Mouse (Mus musculus): ENCODE data around the gene Nav2. TPM values are rescaled to one million over a fixed set of nuclear protein-coding genes. Genes with fewer than 3 reads are reported as not detected.
A peak's percentile ranks its signal among the peaks of the same experiment; 100 is the strongest.

Gene Nav2
- polyA plus RNA-seq, 1 experiment = 51.7 TPM

DNA sequence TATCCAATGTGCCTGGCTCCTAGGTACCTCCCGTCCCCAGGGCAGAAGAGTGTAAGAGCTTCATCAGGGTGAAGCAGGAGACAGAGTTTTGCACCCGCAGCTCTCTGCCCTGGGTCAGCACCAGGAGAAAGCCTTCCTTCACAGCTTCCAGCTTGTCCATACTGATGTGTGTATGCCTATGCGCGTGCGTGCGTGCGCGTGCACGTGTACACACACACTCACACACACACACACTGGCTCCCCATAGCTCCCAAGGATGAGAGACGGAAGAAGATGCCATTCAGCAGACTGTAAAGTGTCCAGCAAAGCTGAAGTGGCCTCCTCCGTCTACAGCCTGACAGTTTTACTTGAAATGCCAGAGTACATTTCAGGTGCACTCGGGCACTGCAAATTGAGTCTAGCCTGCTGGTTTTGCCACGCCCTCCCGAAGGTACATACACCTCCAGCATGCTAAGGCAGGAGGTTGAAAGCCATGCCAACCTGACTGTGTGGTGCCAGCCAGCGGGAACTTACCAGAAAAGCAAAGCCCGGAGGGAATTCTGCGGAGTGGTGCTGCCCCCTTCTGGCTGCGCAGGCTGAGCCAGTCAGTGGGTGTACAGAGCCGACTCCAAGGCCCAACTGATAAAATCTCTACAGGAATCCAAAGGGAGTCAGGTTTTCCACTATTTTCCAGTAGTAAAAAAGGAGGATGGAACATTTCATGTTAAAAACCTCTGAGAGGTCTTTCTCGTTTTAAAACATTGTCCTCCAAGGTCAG, 212.6 kb downstream of the Nav2 start:
- no peak for TF ChIP-seq POLR2A (IDR thresholded peaks at IDR 0.05; ENCODE audit: insufficient read depth, low read length)
- TF ChIP-seq CTCF (IDR thresholded peaks at IDR 0.05; ENCODE audit: low read depth, low read length) = peak; percentile 79
- no peak for TF ChIP-seq EP300 (IDR thresholded peaks at IDR 0.05; ENCODE audit: insufficient read depth, low read depth, low read length)
- Histone ChIP-seq H3K9me3 (replicated peaks; ENCODE audit: control insufficient read depth, insufficient read depth, low read length, poor library complexity, severe bottlenecking) (no peaks in the 10 kb centered on the region), H3K27me3 (ENCODE audit: control insufficient read depth, insufficient read depth, low read length, poor library complexity, severe bottlenecking) (no peaks in the 10 kb centered on the region), H3K36me3 (ENCODE audit: control insufficient read depth, insufficient read depth, low read length, poor library complexity, severe bottlenecking) (no peaks in the 10 kb centered on the region), H3K4me3 (ENCODE audit: low read depth, low read length) (no peak overlapping the region), H3K9ac (ENCODE audit: low read depth, poor library complexity, severe bottlenecking) (no peak overlapping the region), H3K27ac (ENCODE audit: insufficient read depth, low read length) (no peak overlapping the region), H3K4me1 (ENCODE audit: control insufficient read depth, insufficient read depth, low read length) (no peaks in the 10 kb centered on the region)

DNA sequence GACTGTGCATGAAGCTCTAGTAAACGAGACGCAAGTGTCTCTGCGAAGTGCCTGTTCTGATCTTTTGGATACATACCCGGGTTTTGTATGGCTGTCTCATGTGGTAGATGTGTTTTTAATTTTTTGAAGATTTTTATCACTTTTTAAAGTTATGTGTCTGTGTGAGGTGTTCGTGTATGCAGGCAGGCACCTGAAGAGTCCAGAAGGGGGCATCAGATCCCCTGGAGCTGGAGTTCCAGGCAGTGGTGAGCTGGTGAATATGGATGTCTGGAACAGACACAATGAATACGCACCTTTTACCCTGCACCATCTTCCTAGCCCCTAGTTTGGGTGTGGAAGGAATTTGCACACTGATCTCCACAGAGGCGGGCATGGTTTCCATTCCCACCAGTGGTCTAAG, 214.0 kb downstream of the Nav2 start:
- Histone ChIP-seq H3K27ac (ENCODE audit: insufficient read depth, low read length) (no peak overlapping the region), H3K27me3 (ENCODE audit: control insufficient read depth, insufficient read depth, low read length, poor library complexity, severe bottlenecking) (no peaks in the 10 kb centered on the region)
- TF ChIP-seq EP300 (IDR thresholded peaks at IDR 0.05; ENCODE audit: insufficient read depth, low read depth, low read length) (no peak), POLR2A (IDR thresholded peaks at IDR 0.05; ENCODE audit: insufficient read depth, low read length) (no peak), CTCF (IDR thresholded peaks at IDR 0.05; ENCODE audit: low read depth, low read length) (peak; percentile 35)

DNA sequence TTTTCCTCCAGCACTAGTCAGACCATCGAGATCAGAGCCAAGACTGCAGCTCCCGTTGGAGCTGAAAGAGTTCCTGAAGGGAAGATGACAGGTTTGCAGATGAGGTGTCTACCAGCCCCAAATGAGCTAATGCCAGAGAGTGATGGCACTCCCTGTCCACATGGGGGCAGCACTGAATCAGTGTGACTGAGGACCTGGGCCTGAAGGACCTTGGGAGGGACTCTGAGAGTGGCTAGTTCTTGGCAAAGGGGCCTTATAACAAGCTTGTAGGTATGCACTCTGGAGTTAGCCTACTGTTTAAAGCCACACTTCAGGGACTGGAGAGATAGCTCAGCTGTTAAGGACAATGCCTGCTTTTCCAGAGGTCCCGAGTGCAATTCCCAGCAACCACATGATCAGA, 217.0 kb downstream of the Nav2 start:
- Histone ChIP-seq H3K36me3 (ENCODE audit: control insufficient read depth, insufficient read depth, low read length, poor library complexity, severe bottlenecking) (no peaks in the 10 kb centered on the region), H3K9me3 (replicated peaks; ENCODE audit: control insufficient read depth, insufficient read depth, low read length, poor library complexity, severe bottlenecking) (0 out of 2 replicates have a peak, but pooled peaks cover 3% of the 10 kb centered on the region), H3K4me3 (ENCODE audit: low read depth, low read length) (no peak overlapping the region), H3K27ac (ENCODE audit: insufficient read depth, low read length) (no peak overlapping the region), H3K9ac (ENCODE audit: low read depth, poor library complexity, severe bottlenecking) (no peak overlapping the region), H3K27me3 (ENCODE audit: control insufficient read depth, insufficient read depth, low read length, poor library complexity, severe bottlenecking) (no peaks in the 10 kb centered on the region), H3K4me1 (ENCODE audit: control insufficient read depth, insufficient read depth, low read length) (no peaks in the 10 kb centered on the region)
- TF ChIP-seq EP300 (IDR thresholded peaks at IDR 0.05; ENCODE audit: insufficient read depth, low read depth, low read length) (no peak), CTCF (IDR thresholded peaks at IDR 0.05; ENCODE audit: low read depth, low read length) (peak; percentile 92)

More for the DNA sequence above, 214.0 kb downstream of the Nav2 start:
- H3K36me3 ChIP-seq (ENCODE audit: control insufficient read depth, insufficient read depth, low read length, poor library complexity, severe bottlenecking) = no peaks in the 10 kb centered on the region
- H3K9ac ChIP-seq (ENCODE audit: low read depth, poor library complexity, severe bottlenecking) = no peak overlapping the region
- no peaks in the 10 kb centered on the region for H3K9me3 ChIP-seq (replicated peaks; ENCODE audit: control insufficient read depth, insufficient read depth, low read length, poor library complexity, severe bottlenecking)
- H3K4me3 ChIP-seq (ENCODE audit: low read depth, low read length) = no peak overlapping the region
- no peaks in the 10 kb centered on the region for H3K4me1 ChIP-seq (ENCODE audit: control insufficient read depth, insufficient read depth, low read length)

DNA sequence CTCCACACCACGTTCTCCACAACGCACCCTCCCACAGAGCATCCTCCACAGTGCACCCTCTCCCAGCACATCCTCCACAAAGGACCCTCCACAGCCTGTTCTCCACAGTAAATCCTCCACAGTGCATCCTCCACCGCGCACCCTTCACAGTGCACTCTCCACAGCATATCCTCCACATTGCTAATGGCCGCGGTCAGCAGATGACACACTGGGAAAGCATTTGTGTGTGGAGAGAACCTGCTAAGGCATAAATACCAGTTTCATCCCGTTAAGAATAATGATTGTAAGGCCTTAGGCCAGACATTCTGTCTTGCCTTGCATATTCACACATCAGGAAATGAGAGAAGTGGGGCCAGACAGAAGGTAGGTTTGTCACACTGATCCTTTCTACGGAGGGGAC, 219.7 kb downstream of the Nav2 start:
- Histone ChIP-seq H3K36me3 (ENCODE audit: control insufficient read depth, insufficient read depth, low read length, poor library complexity, severe bottlenecking) (no peaks in the 10 kb centered on the region), H3K4me1 (ENCODE audit: control insufficient read depth, insufficient read depth, low read length) (no peaks in the 10 kb centered on the region), H3K27ac (ENCODE audit: insufficient read depth, low read length) (no peak overlapping the region), H3K9me3 (replicated peaks; ENCODE audit: control insufficient read depth, insufficient read depth, low read length, poor library complexity, severe bottlenecking) (0 out of 2 replicates have a peak, but pooled peaks cover 3% of the 10 kb centered on the region), H3K4me3 (ENCODE audit: low read depth, low read length) (no peak overlapping the region), H3K9ac (ENCODE audit: low read depth, poor library complexity, severe bottlenecking) (no peak overlapping the region), H3K27me3 (ENCODE audit: control insufficient read depth, insufficient read depth, low read length, poor library complexity, severe bottlenecking) (no peaks in the 10 kb centered on the region)
- no peak for TF ChIP-seq CTCF (IDR thresholded peaks at IDR 0.05; ENCODE audit: low read depth, low read length)
- no peak for TF ChIP-seq POLR2A (IDR thresholded peaks at IDR 0.05; ENCODE audit: insufficient read depth, low read length)
- TF ChIP-seq EP300 (IDR thresholded peaks at IDR 0.05; ENCODE audit: insufficient read depth, low read depth, low read length) = no peak

DNA sequence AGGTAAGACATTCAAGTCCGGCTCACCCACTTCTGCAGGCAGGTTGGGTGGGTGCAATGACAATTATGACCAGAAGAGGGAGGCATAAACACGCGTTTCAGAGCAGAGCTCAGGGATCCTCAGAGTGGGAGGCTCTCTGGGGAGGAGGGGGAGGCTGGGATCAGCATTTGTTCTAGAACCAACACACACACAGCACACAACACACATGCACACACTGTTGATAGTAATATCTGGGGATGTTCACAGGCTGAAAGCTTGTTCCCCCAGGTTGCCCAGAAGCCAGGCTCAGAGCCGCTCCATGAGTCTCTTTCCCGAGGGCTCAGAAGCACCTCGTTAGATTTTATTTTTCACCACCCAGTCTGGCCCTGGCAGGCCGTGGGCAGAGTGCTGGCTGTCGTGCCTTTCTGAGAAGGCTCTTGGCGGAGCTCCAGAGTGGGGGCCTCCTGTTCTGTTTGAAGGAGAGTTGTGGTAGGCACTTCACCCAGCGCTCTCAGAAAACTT, 224.4 kb downstream of the Nav2 start:
- TF ChIP-seq EP300 (IDR thresholded peaks at IDR 0.05; ENCODE audit: insufficient read depth, low read depth, low read length) (no peak), CTCF (IDR thresholded peaks at IDR 0.05; ENCODE audit: low read depth, low read length) (peak; percentile 90)
- Histone ChIP-seq H3K27me3 (ENCODE audit: control insufficient read depth, insufficient read depth, low read length, poor library complexity, severe bottlenecking) (no peaks in the 10 kb centered on the region), H3K9ac (ENCODE audit: low read depth, poor library complexity, severe bottlenecking) (no peak overlapping the region), H3K27ac (ENCODE audit: insufficient read depth, low read length) (no peak overlapping the region), H3K9me3 (replicated peaks; ENCODE audit: control insufficient read depth, insufficient read depth, low read length, poor library complexity, severe bottlenecking) (0 out of 2 replicates have a peak, but pooled peaks cover 3% of the 10 kb centered on the region), H3K36me3 (ENCODE audit: control insufficient read depth, insufficient read depth, low read length, poor library complexity, severe bottlenecking) (no peaks in the 10 kb centered on the region), H3K4me1 (ENCODE audit: control insufficient read depth, insufficient read depth, low read length) (no peaks in the 10 kb centered on the region), H3K4me3 (ENCODE audit: low read depth, low read length) (no peak overlapping the region)

DNA sequence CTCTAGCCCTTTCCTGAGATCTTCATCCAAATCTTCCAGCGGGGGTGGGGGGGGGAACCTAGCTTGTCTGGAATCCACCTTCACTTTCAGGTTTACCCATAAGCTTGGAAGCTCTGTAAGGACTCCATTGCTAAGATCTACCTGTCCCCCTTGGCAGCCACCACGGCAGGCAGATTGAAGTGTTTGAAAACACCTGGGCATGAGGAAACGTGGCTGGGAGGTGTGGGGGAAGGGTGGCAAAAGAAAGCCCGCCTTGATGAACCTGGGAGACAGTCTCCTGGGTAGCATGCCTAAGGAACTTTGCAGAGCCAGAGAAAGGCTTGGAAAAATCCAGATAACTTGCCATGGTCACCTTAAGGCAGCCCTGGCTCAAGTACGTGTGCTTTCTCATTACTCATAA, 225.9 kb downstream of the Nav2 start:
- no peak overlapping the region for H3K27ac ChIP-seq (ENCODE audit: insufficient read depth, low read length)
- H3K9me3 ChIP-seq (replicated peaks; ENCODE audit: control insufficient read depth, insufficient read depth, low read length, poor library complexity, severe bottlenecking) = no peaks in the 10 kb centered on the region

More for the DNA sequence above, 225.9 kb downstream of the Nav2 start:
- no peak for TF ChIP-seq CTCF (IDR thresholded peaks at IDR 0.05; ENCODE audit: low read depth, low read length)
- no peak for TF ChIP-seq POLR2A (IDR thresholded peaks at IDR 0.05; ENCODE audit: insufficient read depth, low read length)
- no peak for TF ChIP-seq EP300 (IDR thresholded peaks at IDR 0.05; ENCODE audit: insufficient read depth, low read depth, low read length)
- H3K27me3 ChIP-seq (ENCODE audit: control insufficient read depth, insufficient read depth, low read length, poor library complexity, severe bottlenecking) = no peaks in the 10 kb centered on the region
- no peaks in the 10 kb centered on the region for H3K4me1 ChIP-seq (ENCODE audit: control insufficient read depth, insufficient read depth, low read length)
- H3K4me3 ChIP-seq (ENCODE audit: low read depth, low read length) = no peak overlapping the region
- H3K36me3 ChIP-seq (ENCODE audit: control insufficient read depth, insufficient read depth, low read length, poor library complexity, severe bottlenecking) = no peaks in the 10 kb centered on the region
- H3K9ac ChIP-seq (ENCODE audit: low read depth, poor library complexity, severe bottlenecking) = no peak overlapping the region

All from ES-Bruce4 (cell line).